Mouse (Mus musculus) cerebellum, postnatal 36 days (tissue): ENCODE measurements around the gene Tmem168.

Experiments
- DNase-seq, 2 experiments: peaks; one replicate each; pipeline ENCODE4 v3.0.0; 2021 to 2022; ENCODE audit warnings: mixed read lengths in 2 of 2

Tmem168 gene

GRCm38 (mm10) chr6:13582075-13582474 is 25.8 kb downstream of the Tmem168 start:
- no peak for DNase-seq

- DNase-seq = no peak
Measured at GRCm38 (mm10) chr6:13565734-13566133, 42.2 kb downstream of the Tmem168 start.

GRCm38 (mm10) chr6:13555266-13555665 is 52.6 kb downstream of the Tmem168 start:
- DNase-seq = no peak

GRCm38 (mm10) chr6:13541761-13542160 is 66.1 kb downstream of the Tmem168 start:
- DNase-seq = peak; percentile 41 to 57

- no peak for DNase-seq
Measured at GRCm38 (mm10) chr6:13537275-13537964, 70.5 kb downstream of the Tmem168 start.
